Comparison of ENCODE assay signal across 18 mouse cellular contexts in the genomic region with DNA sequence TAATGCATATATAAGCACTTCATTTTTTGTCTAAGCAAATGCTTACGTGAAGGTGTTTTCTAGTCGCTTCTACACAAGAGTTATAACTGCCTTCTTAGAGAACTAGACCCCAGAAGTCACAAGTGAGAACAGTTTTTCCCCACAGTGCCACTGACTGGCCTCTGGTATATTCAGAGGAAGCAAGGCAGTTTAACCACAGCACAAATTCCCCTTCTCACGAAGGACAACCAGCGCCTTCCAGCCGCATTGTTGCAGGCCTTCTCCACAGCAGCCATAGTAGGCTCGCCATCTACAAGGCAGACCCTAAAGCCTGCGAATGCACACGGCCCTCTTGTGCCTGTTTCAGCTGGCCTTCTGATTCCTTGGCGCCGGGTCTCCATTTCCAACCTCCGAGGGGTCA. TPM values are rescaled to one million over a fixed set of nuclear protein-coding genes. Genes with fewer than 3 reads are reported as not detected.
"Had no signal": no experiment of that assay in that cellular context is flagged by ENCODE, and none has a peak within 500 bp of the region (broad histone marks: within the 10 kb centered on the region; RNA-seq: fewer than 3 reads in every experiment).

No protein-coding gene starts in this region.

- ATAC-seq: inflammation-experienced regulatory T-cells, adult 6 months; intestine, embryonic 15.5 days; intestine, postnatal 0 days had no signal

- DNase-seq: gastrocnemius, postnatal 14 days; gastrocnemius, postnatal 36 days; heart, adult 2 months; heart, postnatal 14 days; heart, postnatal 36 days; kidney, adult 18-20 months; kidney, adult 8-10 months; kidney, postnatal 10 days; kidney, postnatal 25 days; layer of hippocampus, adult 9-11 months; layer of hippocampus, postnatal 36 days; left cerebral cortex, postnatal 4 days; liver, embryonic 13.5 days had no signal

RNA-seq across cellular contexts. Expression of a gene that starts 32.1 kb away (rescaled TPM):
- total RNA-seq: gastrocnemius, adult 18-20 months; gastrocnemius, adult 8-10 months; gastrocnemius, postnatal 14 days; gastrocnemius, postnatal 36 days; left cerebral cortex, postnatal 4 days had no signal
